Mouse (Mus musculus): Measurements from ENCODE around the gene Foxn3. TPM values are rescaled to one million over a fixed set of nuclear protein-coding genes. Genes with fewer than 3 reads are reported as not detected.
"Not testable (repeated sequence)": the region's sequence is repeated elsewhere in the genome, so short reads cannot be mapped to it uniquely, and the experiment has no call there.

The Foxn3 gene
- total and polyA plus RNA-seq, 2 experiments from 2014 or later, result 50.4 to 69.0 TPM

DNA sequence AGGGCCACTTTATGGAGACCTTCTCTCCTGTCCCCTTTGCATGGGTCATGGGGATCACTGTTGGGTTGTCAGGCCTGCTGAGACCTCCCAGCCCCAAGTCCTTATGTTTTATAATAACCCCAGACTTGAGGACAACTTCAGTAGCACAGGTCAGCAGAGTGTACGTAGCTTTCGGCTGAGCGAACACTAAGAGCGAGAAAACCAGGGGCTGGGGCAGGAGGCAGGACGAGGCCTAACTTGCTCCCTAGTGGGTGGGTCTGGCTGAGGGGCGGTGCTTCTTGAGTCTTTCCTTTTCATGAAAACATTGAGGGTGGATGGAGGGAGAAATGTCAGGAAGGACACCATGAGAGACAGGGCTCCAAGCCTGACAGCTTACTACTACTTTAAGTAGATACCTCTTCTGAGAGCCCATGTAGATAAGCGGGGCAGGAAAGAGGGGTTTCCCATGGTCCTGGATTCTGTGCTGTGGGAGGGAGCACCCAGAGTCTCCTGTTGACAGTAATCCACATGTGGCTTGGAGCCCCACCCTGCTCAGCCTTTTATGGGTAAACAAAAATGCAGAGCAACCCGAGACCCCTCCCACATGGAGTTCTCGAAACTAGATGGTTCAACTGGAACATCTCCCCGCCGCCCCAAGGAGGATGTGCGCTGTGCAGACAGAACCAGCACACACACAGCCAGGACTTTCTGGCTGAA lies 364.8 kb downstream of the Foxn3 start:
- Histone ChIP-seq H3K36me3 (ENCODE audit: insufficient read depth, low read length) (no peaks in the 10 kb centered on the region; the same call in 1 of the 2 replicates), H3K4me2 (ENCODE audit: low read depth, low read length) (no peak overlapping the region), H3K9ac (replicated peaks; ENCODE audit: low read length) (no peak overlapping the region), H3K27ac (no peak overlapping the region), H3K4me3 (ENCODE audit: low read length) (no peak overlapping the region), H3K27me3 (ENCODE audit: insufficient read depth, low read length) (no peaks in the 10 kb centered on the region), H3K4me1 (ENCODE audit: insufficient read depth, low read length) (no peaks in the 10 kb centered on the region), H3K9me3 (ENCODE audit: low read length) (no peaks in the 10 kb centered on the region)
- no peak for TF ChIP-seq CTCF (IDR thresholded peaks at IDR 0.05; ENCODE audit: low read depth)
- DNase-seq (ENCODE audit: low spot score) (no peak), ATAC-seq (no peak)
- WGBS, result 79% methylated on average over 12 of the region's 12 CpGs

DNA sequence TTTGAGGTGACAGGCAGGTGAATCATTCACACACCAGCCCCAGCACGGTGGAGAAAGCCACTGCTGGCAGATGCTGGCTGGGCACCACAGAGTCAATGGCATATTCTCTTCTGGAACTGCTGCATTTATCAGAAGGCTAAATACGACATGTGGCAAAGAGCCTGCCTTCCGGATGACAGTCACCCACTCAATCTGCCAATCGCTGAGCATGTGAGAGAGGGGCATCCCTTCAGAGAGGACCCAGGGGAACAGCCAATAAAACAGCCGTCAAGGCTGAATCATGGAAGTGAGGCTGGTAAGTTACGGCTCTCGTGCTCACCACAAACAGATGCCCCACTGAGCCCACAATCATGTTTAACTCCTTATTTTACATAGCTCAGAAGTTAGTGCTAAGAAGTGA lies 366.4 kb downstream of the Foxn3 start:
- no peak for TF ChIP-seq CTCF (IDR thresholded peaks at IDR 0.05; ENCODE audit: low read depth)
- no peak for ATAC-seq
- 44% methylated on average over 7 of the region's 7 CpGs for WGBS

DNA sequence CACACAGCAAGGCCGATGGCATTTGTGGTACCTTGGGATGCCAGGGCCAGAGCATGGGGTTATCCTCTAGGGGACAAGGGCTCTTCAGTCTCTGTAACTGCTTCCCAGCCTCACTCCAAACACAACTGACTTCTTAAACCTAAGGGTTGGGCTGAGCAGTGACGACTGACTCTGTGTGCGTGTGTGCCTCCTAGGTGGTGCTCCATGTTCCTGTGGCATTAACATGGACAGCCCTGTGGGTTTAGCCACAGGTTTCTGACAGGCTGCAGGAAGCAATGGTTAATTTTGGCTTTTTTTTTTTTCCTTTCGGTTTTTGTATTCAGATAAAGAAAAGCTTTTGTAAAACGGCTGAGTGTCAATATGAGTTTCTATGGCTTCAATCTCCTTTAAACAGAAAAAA lies 367.7 kb downstream of the Foxn3 start:
- Histone ChIP-seq H3K27me3 (ENCODE audit: insufficient read depth, low read length) (no peaks in the 10 kb centered on the region), H3K9ac (replicated peaks; ENCODE audit: low read length) (no peak overlapping the region), H3K9me3 (ENCODE audit: low read length) (no peaks in the 10 kb centered on the region), H3K4me2 (ENCODE audit: low read depth, low read length) (no peak overlapping the region), H3K36me3 (ENCODE audit: insufficient read depth, low read length) (no peaks in the 10 kb centered on the region; the same call in 1 of the 2 replicates), H3K4me1 (ENCODE audit: insufficient read depth, low read length) (no peaks in the 10 kb centered on the region), H3K4me3 (ENCODE audit: low read length) (no peak overlapping the region), H3K27ac (no peak overlapping the region)
- no peak for DNase-seq (ENCODE audit: low spot score)
- no peak for TF ChIP-seq CTCF (IDR thresholded peaks at IDR 0.05; ENCODE audit: low read depth)
- WGBS, result 81% methylated on average over 5 of the region's 5 CpGs
- ATAC-seq, result no peak

More for the DNA sequence above, 366.4 kb downstream of the Foxn3 start:
- DNase-seq (ENCODE audit: low spot score), result peak; percentile 30
- Histone ChIP-seq H3K4me2 (ENCODE audit: low read depth, low read length) (no peak overlapping the region), H3K4me3 (ENCODE audit: low read length) (no peak overlapping the region), H3K4me1 (ENCODE audit: insufficient read depth, low read length) (no peaks in the 10 kb centered on the region), H3K9ac (replicated peaks; ENCODE audit: low read length) (no peak overlapping the region), H3K27me3 (ENCODE audit: insufficient read depth, low read length) (no peaks in the 10 kb centered on the region), H3K27ac (no peak overlapping the region), H3K9me3 (ENCODE audit: low read length) (no peaks in the 10 kb centered on the region), H3K36me3 (ENCODE audit: insufficient read depth, low read length) (no peaks in the 10 kb centered on the region; the same call in 1 of the 2 replicates)

DNA sequence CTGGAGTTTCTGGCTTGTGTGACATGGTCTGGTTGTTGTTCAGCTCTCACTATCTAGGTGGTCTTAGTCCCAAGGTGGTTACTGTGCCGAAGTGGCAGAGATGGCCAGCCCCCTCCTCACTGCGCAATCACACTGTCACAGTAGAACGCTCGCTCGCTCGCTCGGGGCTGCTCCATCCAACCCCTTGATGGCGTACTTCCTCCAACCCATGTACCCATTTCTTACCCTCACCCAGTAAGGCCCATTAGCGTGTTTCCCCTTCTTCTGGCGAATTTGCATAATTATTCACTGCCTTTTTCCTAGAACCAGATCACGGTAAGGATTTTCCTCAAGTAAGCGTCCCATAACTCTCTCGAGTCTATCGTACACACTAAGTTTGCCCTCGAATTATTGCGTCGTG lies 369.3 kb downstream of the Foxn3 start:
- H3K36me3 ChIP-seq (ENCODE audit: insufficient read depth, low read length); H3K9me3 ChIP-seq (ENCODE audit: low read length); DNase-seq (ENCODE audit: low spot score); H3K9ac ChIP-seq (replicated peaks; ENCODE audit: low read length); H3K27me3 ChIP-seq (ENCODE audit: insufficient read depth, low read length); H3K4me3 ChIP-seq (ENCODE audit: low read length); H3K27ac ChIP-seq; ATAC-seq; H3K4me1 ChIP-seq (ENCODE audit: insufficient read depth, low read length); H3K4me2 ChIP-seq (ENCODE audit: low read depth, low read length): not testable (repeated sequence)
- WGBS, result 94% methylated on average over 17 of the region's 17 CpGs

DNA sequence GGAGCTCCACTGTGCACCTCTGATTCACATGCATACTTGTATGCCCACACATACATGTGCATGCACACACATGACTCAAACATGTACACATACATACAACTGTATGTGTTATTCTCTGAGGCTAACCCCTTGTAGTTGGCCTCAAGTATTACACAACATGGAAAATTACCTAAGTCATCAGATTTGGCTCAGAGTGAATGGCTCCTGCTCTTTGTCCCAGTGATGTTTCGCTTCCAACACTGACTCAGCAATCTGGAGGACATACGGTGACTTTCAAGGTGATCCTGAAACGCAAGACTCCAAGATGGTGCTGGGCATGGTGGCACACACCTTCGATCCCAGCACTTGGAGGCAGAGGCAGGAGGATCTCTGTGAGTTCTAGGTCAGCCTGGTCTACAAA lies 375.7 kb downstream of the Foxn3 start:
- Histone ChIP-seq H3K9ac (replicated peaks; ENCODE audit: low read length) (no peak overlapping the region), H3K27me3 (ENCODE audit: insufficient read depth, low read length) (no peaks in the 10 kb centered on the region), H3K4me2 (ENCODE audit: low read depth, low read length) (no peak overlapping the region), H3K36me3 (ENCODE audit: insufficient read depth, low read length) (no peaks in the 10 kb centered on the region), H3K4me3 (ENCODE audit: low read length) (no peak overlapping the region), H3K27ac (no peak overlapping the region), H3K9me3 (ENCODE audit: low read length) (no peaks in the 10 kb centered on the region), H3K4me1 (ENCODE audit: insufficient read depth, low read length) (no peaks in the 10 kb centered on the region)
- DNase-seq (ENCODE audit: low spot score) (no peak), ATAC-seq (no peak)
- WGBS, result 92% methylated on average over 4 of the region's 4 CpGs
- no peak for TF ChIP-seq CTCF (IDR thresholded peaks at IDR 0.05; ENCODE audit: low read depth)

DNA sequence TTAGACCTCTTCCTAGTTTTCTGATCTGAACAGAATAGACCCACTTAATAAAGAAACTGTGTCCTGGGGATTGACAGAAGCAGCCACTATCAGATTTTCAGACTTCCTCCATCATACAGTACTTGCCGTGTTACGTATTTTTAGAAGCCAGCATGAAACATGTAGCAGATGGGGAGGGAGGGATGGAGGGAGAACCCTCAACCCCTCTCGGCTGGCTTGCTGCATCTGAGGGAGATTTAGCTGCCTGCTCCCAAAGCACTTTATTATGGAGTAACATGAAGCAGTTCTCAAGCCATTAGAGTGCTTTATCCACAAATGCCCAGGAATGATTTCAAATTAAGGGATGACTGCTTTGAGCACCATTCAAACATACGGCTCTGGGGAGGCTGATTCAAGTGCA lies 377.1 kb downstream of the Foxn3 start:
- 32% methylated on average over 4 of the region's 4 CpGs for WGBS
- H3K9ac ChIP-seq (replicated peaks; ENCODE audit: low read length), result no peak overlapping the region
- DNase-seq (ENCODE audit: low spot score) (peak; percentile 48), ATAC-seq (no peak)
- TF ChIP-seq CTCF (IDR thresholded peaks at IDR 0.05; ENCODE audit: low read depth), result no peak
- H3K27me3 ChIP-seq (ENCODE audit: insufficient read depth, low read length), result no peaks in the 10 kb centered on the region
- H3K36me3 ChIP-seq (ENCODE audit: insufficient read depth, low read length), result no peaks in the 10 kb centered on the region
- H3K4me2 ChIP-seq (ENCODE audit: low read depth, low read length), result no peak overlapping the region
- H3K27ac ChIP-seq, result no peak overlapping the region
- no peaks in the 10 kb centered on the region for H3K9me3 ChIP-seq (ENCODE audit: low read length)
- no peaks in the 10 kb centered on the region for H3K4me1 ChIP-seq (ENCODE audit: insufficient read depth, low read length)
- no peak overlapping the region for H3K4me3 ChIP-seq (ENCODE audit: low read length)

DNA sequence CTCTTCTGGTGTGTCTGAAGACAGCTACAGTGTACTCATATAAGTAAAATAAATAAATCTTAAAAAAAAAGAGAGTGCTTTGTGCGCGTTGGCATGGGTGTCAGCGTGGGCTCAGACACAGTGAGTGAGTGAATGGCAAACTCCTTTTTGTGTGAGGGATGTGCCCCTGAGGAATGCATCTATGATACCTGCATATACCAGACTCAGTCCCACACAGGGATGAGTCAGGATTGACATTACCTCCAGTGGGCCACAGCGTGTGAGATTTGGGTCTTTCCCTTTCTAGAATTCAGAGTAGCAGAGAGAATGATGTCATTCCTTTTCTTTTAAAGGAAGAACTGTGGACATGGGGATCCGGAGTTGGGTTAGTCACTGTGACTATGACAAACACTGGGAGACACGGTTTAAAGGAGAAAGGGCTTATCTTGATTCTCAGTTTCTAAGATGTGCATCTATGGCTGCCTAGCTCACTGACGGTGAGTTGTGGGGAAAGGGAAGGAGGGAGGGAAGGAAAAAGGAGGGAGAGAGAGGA lies 380.1 kb downstream of the Foxn3 start:
- no peak overlapping the region for H3K27ac ChIP-seq
- H3K4me2 ChIP-seq (ENCODE audit: low read depth, low read length), result no peak overlapping the region
- no peak overlapping the region for H3K9ac ChIP-seq (replicated peaks; ENCODE audit: low read length)
- H3K36me3 ChIP-seq (ENCODE audit: insufficient read depth, low read length), result no peaks in the 10 kb centered on the region
- ATAC-seq (no peak), DNase-seq (ENCODE audit: low spot score) (no peak)
- 85% methylated on average over 7 of the region's 7 CpGs for WGBS
- H3K4me3 ChIP-seq (ENCODE audit: low read length), result no peak overlapping the region
- H3K27me3 ChIP-seq (ENCODE audit: insufficient read depth, low read length), result no peaks in the 10 kb centered on the region
- H3K4me1 ChIP-seq (ENCODE audit: insufficient read depth, low read length), result no peaks in the 10 kb centered on the region
- no peak for TF ChIP-seq CTCF (IDR thresholded peaks at IDR 0.05; ENCODE audit: low read depth)
- H3K9me3 ChIP-seq (ENCODE audit: low read length), result no peaks in the 10 kb centered on the region
